ENCODE assay signal across 15 mouse cellular contexts in the genomic region with DNA sequence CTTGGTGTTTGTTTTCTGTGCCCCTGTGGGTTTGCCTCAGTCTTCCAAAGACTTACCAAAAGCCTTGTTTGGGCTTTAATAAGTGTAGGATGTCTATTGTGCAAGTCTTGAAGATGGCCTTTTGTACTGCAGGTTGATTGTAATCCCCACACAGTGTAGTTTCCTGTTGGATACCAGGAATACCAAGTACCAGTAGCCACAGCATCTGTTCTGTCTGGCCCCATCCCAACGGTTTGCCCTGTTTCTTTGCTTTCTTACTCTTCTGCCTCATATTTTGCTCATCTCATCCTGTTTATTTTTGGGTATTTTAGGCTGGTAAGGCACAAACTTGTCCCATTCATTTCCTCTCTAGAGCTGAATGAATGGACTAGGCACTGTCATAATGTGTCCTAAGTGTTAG.
"Had no signal": no experiment of that assay in that cellular context is flagged by ENCODE, and none has a peak within 500 bp of the region (broad histone marks: within the 10 kb centered on the region; RNA-seq: fewer than 3 reads in every experiment).

No protein-coding gene starts in this region.

- H3K36me3 ChIP-seq: kidney, embryonic 15.5 days; limb, embryonic 15.5 days; liver, embryonic 12.5 days; midbrain, embryonic 15.5 days; neural tube, embryonic 13.5 days had no signal

- H3K9ac ChIP-seq: kidney, embryonic 15.5 days; limb, embryonic 15.5 days; liver, embryonic 12.5 days; lung, embryonic 14.5 days; midbrain, embryonic 15.5 days; neural tube, embryonic 13.5 days had no signal

- H3K4me3 ChIP-seq: kidney, embryonic 15.5 days; limb, embryonic 15.5 days; liver, embryonic 12.5 days; megakaryocyte, embryonic 14.5 days; midbrain, embryonic 15.5 days; neural tube, embryonic 13.5 days had no signal

- H3K27ac ChIP-seq: limb, embryonic 15.5 days; liver, embryonic 12.5 days; midbrain, embryonic 15.5 days; neural tube, embryonic 13.5 days had no signal

- H3K9me3 ChIP-seq: kidney, embryonic 15.5 days; limb, embryonic 15.5 days; liver, embryonic 12.5 days; megakaryocyte, embryonic 14.5 days; midbrain, embryonic 15.5 days; neural tube, embryonic 13.5 days had no signal

- H3K4me2 ChIP-seq: limb, embryonic 15.5 days; liver, embryonic 12.5 days; midbrain, embryonic 11.5 days; midbrain, embryonic 15.5 days; neural tube, embryonic 13.5 days had no signal

- DNase-seq: kidney, adult 18-20 months; kidney, postnatal 25 days; layer of hippocampus, adult 9-11 months; layer of hippocampus, postnatal 36 days; lung, embryonic 14.5 days; lung, postnatal 36 days; retina, postnatal 1 day; thymus, postnatal 4 days had no signal

- H3K27me3 ChIP-seq: kidney, embryonic 15.5 days; limb, embryonic 15.5 days; midbrain, embryonic 15.5 days; neural tube, embryonic 13.5 days had no signal

- ATAC-seq: liver, embryonic 12.5 days; midbrain, embryonic 15.5 days had no signal
